In the genomic region with DNA sequence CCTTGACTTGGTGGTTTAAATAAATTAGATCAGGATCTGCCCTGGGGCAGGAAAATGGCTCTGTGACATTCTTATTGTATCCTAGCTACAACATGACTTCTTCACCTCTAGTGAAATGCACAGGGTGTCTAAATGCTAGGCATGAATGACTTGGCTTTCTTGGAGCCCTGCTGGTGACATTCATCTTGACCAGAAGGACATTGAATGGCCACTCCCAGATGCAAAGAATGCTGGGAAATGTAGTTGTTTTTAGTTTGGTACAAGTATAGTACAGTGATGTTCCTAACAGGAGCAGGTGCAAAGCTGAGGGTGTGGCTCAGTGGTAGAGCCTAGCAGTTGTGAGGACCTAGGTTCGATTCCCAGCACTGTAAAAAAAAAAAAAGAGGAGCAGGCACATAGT, we compare ENCODE assay signal across 19 mouse cellular contexts. TPM values are rescaled to one million over a fixed set of nuclear protein-coding genes. Genes with fewer than 3 reads are reported as not detected.
A peak's percentile ranks its signal among the peaks of the same experiment; 100 is the strongest.
DNase-seq lines count a peak whose midpoint lies in the region; ATAC-seq and TF ChIP-seq lines count a peak whose summit lies in the region.
"Had no signal": no experiment of that assay in that cellular context is flagged by ENCODE, and none has a peak within 500 bp of the region (broad histone marks: within the 10 kb centered on the region; RNA-seq: fewer than 3 reads in every experiment).

No protein-coding gene starts in this region.

- in situ Hi-C loops in CH12.LX (cut with MboI; ENCODE audit: low pct_ligation_motif_present, low pct_unique_long_range_greater_than_20kb, low sequenced_read_pairs) (no loop called here), ES-E14 (cut with MboI; ENCODE audit: low sequenced_read_pairs in 2 of 2, unreplicated experiment in 2 of 2) (no loop called here)

- H3K4me2 ChIP-seq in CH12.LX (ENCODE audit: insufficient read depth, low read depth, poor library complexity, severe bottlenecking), result no peak overlapping the region
- no peak overlapping the region for H3K4me2 ChIP-seq in forebrain, embryonic 14.5 days (ENCODE audit: low read length)
- H3K4me2 ChIP-seq: embryonic facial prominence, embryonic 12.5 days; forebrain, embryonic 13.5 days had no signal

- H3K79me2 ChIP-seq in CH12.LX (replicated peaks; ENCODE audit: control insufficient read depth, extremely low read depth, insufficient read depth, poor library complexity, severe bottlenecking), result no peaks in the 10 kb centered on the region

- H3K27me3 ChIP-seq in CH12.LX (replicated peaks), result peaks cover 95% of the 10 kb centered on the region
- no peaks in the 10 kb centered on the region for H3K27me3 ChIP-seq in forebrain, embryonic 14.5 days (replicated peaks; ENCODE audit: control insufficient read depth, insufficient read depth, low read length)
- H3K27me3 ChIP-seq: embryonic facial prominence, embryonic 12.5 days; forebrain, embryonic 13.5 days had no signal

- TF ChIP-seq EP300 in CH12.LX (IDR thresholded peaks at IDR 0.05; ENCODE audit: low read length), result no peak

- 58% methylated on average over 1 of the region's 1 CpGs for WGBS in forebrain, embryonic 14.5 days

- no peak for TF ChIP-seq CTCF in CH12.LX (conservative IDR thresholded peaks at IDR 0.05 in 1 of 2, IDR thresholded peaks at IDR 0.05 in 1 of 2; ENCODE audit: low read depth in 2 of 2, low read length in 2 of 2)

- no peak for TF ChIP-seq POLR2A in CH12.LX (IDR thresholded peaks at IDR 0.05; ENCODE audit: low read depth, low read length)

- TF ChIP-seq RAD21 in CH12.LX (IDR thresholded peaks at IDR 0.05; ENCODE audit: low read depth, low read length), result no peak

- no peaks in the 10 kb centered on the region for H3K9me3 ChIP-seq in CH12.LX (replicated peaks; ENCODE audit: low read length)
- no peaks in the 10 kb centered on the region for H3K9me3 ChIP-seq in ES-E14 (ENCODE audit: control insufficient read depth, insufficient read depth, low read depth, low read length)
- no peaks in the 10 kb centered on the region for H3K9me3 ChIP-seq in forebrain, embryonic 14.5 days (replicated peaks; ENCODE audit: control insufficient read depth, low read length)
- H3K9me3 ChIP-seq: embryonic facial prominence, embryonic 10.5 days; embryonic facial prominence, embryonic 12.5 days; forebrain, embryonic 13.5 days had no signal

- no peak overlapping the region for H3K9ac ChIP-seq in CH12.LX (ENCODE audit: insufficient read depth, low read depth)
- no peak overlapping the region for H3K9ac ChIP-seq in ES-E14 (ENCODE audit: insufficient read depth, low read depth, low read length, poor library complexity, severe bottlenecking)
- no peak overlapping the region for H3K9ac ChIP-seq in forebrain, embryonic 14.5 days (ENCODE audit: low read length)
- H3K9ac ChIP-seq: embryonic facial prominence, embryonic 12.5 days; forebrain, embryonic 13.5 days had no signal

- no peak for DNase-seq in CH12.LX (ENCODE audit: extremely low read depth)
- DNase-seq in ES-E14 (ENCODE audit: low read depth, low spot score), result no peak
- DNase-seq in ZHBTc4 (ENCODE audit: low read depth, low spot score), result peak; percentile 21
- DNase-seq in forebrain, embryonic 14.5 days (ENCODE audit: low spot score), result no peak
- DNase-seq in lung, postnatal 14 days, result no peak
- DNase-seq: adrenal gland, adult 2 months; adrenal gland, postnatal 10 days; adrenal gland, postnatal 36 days; cerebellum, adult 11-12 months; cerebellum, adult 2 months; cerebellum, adult 9-10 months; cerebellum, postnatal 10 days; cerebellum, postnatal 25 days had no signal

- H3K36me3 ChIP-seq in CH12.LX (replicated peaks in 1 of 2; ENCODE audit: control insufficient read depth in 1 of 2, insufficient read depth in 1 of 2, low read length in 1 of 2) (no peaks in the 10 kb centered on the region), ES-E14 (ENCODE audit: control insufficient read depth, insufficient read depth, low read length, poor library complexity, severe bottlenecking) (no peaks in the 10 kb centered on the region)
- no peaks in the 10 kb centered on the region for H3K36me3 ChIP-seq in forebrain, embryonic 14.5 days (ENCODE audit: control insufficient read depth, insufficient read depth, low read length)
- H3K36me3 ChIP-seq: embryonic facial prominence, embryonic 10.5 days; embryonic facial prominence, embryonic 12.5 days had no signal

- H3K27ac ChIP-seq in CH12.LX (ENCODE audit: insufficient read depth, low read depth) (no peak overlapping the region), ES-E14 (ENCODE audit: insufficient read depth, low read depth, low read length, poor library complexity, severe bottlenecking) (no peak overlapping the region)
- no peak overlapping the region for H3K27ac ChIP-seq in forebrain, embryonic 14.5 days (ENCODE audit: low read depth, low read length)
- H3K27ac ChIP-seq: embryonic facial prominence, embryonic 10.5 days; embryonic facial prominence, embryonic 12.5 days; forebrain, embryonic 13.5 days had no signal

- H3K4me1 ChIP-seq in CH12.LX (ENCODE audit: control insufficient read depth in 1 of 2, insufficient read depth in 2 of 2), result no peaks in the 10 kb centered on the region
- H3K4me1 ChIP-seq in ES-E14 (ENCODE audit: control insufficient read depth in 2 of 2, insufficient read depth in 2 of 2, low read length in 2 of 2, poor library complexity in 1 of 2), result no peaks in the 10 kb centered on the region
- peaks cover 6% of the 10 kb centered on the region for H3K4me1 ChIP-seq in forebrain, embryonic 14.5 days (ENCODE audit: control insufficient read depth, insufficient read depth, low read length)
- H3K4me1 ChIP-seq: embryonic facial prominence, embryonic 12.5 days had no signal

- H3K4me3 ChIP-seq in CH12.LX (replicated peaks in 1 of 3; ENCODE audit: low read depth in 2 of 3, low read length in 2 of 3, poor library complexity in 1 of 3) (no peak overlapping the region), ES-E14 (ENCODE audit: insufficient read depth in 1 of 2, low read depth in 1 of 2, low read length in 2 of 2, poor library complexity in 1 of 2, severe bottlenecking in 1 of 2) (no peak overlapping the region)
- no peak overlapping the region for H3K4me3 ChIP-seq in forebrain, embryonic 14.5 days (ENCODE audit: low read depth, low read length)
- H3K4me3 ChIP-seq: embryonic facial prominence, embryonic 10.5 days; embryonic facial prominence, embryonic 12.5 days; forebrain, embryonic 13.5 days had no signal

- ATAC-seq in forebrain, embryonic 14.5 days, result no peak
- ATAC-seq: forebrain, embryonic 13.5 days; forebrain, embryonic 16.5 days had no signal

- dilution Hi-C loops in CH12.LX (cut with MboI; ENCODE audit: extremely low pct_ligation_motif_present, extremely low pct_unique_long_range_greater_than_20kb, low sequenced_read_pairs), result no loop called here

TF ChIP-seq in CH12.LX, 34 proteins besides CTCF, POLR2A, EP300 and RAD21:
- TF ChIP-seq USF1 (IDR thresholded peaks at IDR 0.05; ENCODE audit: low read depth, low read length) (no peak), SMC3 (IDR thresholded peaks at IDR 0.05; ENCODE audit: low read depth, low read length) (no peak), HCFC1 (IDR thresholded peaks at IDR 0.05; ENCODE audit: low read depth, low read length) (peak; percentile 57), ZNF384 (IDR thresholded peaks at IDR 0.05; ENCODE audit: low read depth, low read length) (no peak), SIN3A (IDR thresholded peaks at IDR 0.05; ENCODE audit: low read length) (no peak)
TF ChIP-seq in CH12.LX: peak in this region for 1.

TF ChIP-seq in ES-E14, 5 proteins besides CTCF, POLR2A, EP300 and RAD21:
- 0 out of 2 replicates have a peak, but pooled peaks have one; percentile 4 for TF ChIP-seq MAFK (IDR thresholded peaks at IDR 0.05; ENCODE audit: insufficient read depth, low read depth, low read length)
- peak; percentile 77 for TF ChIP-seq HCFC1 (IDR thresholded peaks at IDR 0.05; ENCODE audit: borderline replicate concordance, insufficient read depth, low read length)
- TF ChIP-seq ZC3H11A (IDR thresholded peaks at IDR 0.05; ENCODE audit: borderline replicate concordance, low read depth, low read length), result no peak
- TF ChIP-seq ZNF384 (IDR thresholded peaks at IDR 0.05; ENCODE audit: low read depth, low read length), result no peak

RNA-seq across cellular contexts. Expression of gene Phactr3, which starts 30.5 kb away (rescaled TPM):
- total RNA-seq in CH12.LX (2012; rRNA removed) (0.21 and 0.38 TPM in 2 replicates), CH12.LX (2014; rRNA removed) (0.24 and 0.75 TPM in 2 replicates), ES-E14 (2012; rRNA removed) (1.1 and 1.2 TPM in 2 replicates)
- polyA plus RNA-seq in CH12.LX (2012; ENCODE audit: insufficient read length, low read depth), result not detected in 2 replicates
- 56.4 and 66.7 TPM in 2 replicates for polyA plus RNA-seq in forebrain, embryonic 14.5 days (2014; fragmentation: Nextera tagmentation; extraction: Ambion mirVana)
- total RNA-seq: MEL had no signal
- polyA plus RNA-seq: C2C12 had no signal
